Mouse (Mus musculus) right cerebral cortex, postnatal 10 days (tissue): ENCODE measurements around the gene Creb3l1.

Experiments
- DNase-seq, 2 experiments: peaks; one replicate each; pipeline ENCODE4 v3.0.0; 2021; ENCODE audit warnings: low spot score in 2 of 2

Creb3l1 gene

GRCm38 (mm10) chr2:92034273-92034672 is 10.0 kb upstream of the Creb3l1 start:
- DNase-seq, result no peak

GRCm38 (mm10) chr2:92030554-92030953 is 6.3 kb upstream of the Creb3l1 start:
- DNase-seq, result no peak

GRCm38 (mm10) chr2:92029387-92030133 is 5.3 kb upstream of the Creb3l1 start:
- no peak for DNase-seq

GRCm38 (mm10) chr2:92027811-92028590 is 3.7 kb upstream of the Creb3l1 start:
- no peak for DNase-seq

- DNase-seq, result no peak
These were observed 1.7 kb upstream of the Creb3l1 start for GRCm38 (mm10) chr2:92025966-92026365.

GRCm38 (mm10) chr2:92025202-92025601 is 900 bp upstream of the Creb3l1 start:
- no peak for DNase-seq

GRCm38 (mm10) chr2:92023362-92024273 is 684 bp downstream of the Creb3l1 start:
- peak in 1 of 2 experiments; percentile 69 for DNase-seq

GRCm38 (mm10) chr2:92020676-92021265 is 3.5 kb downstream of the Creb3l1 start:
- DNase-seq, result no peak

GRCm38 (mm10) chr2:92017440-92017839 is 6.9 kb downstream of the Creb3l1 start:
- no peak for DNase-seq

- DNase-seq, result peak; percentile 70 to 73
These were observed 7.3 kb downstream of the Creb3l1 start for GRCm38 (mm10) chr2:92016981-92017380.

- no peak for DNase-seq
These were observed 9.4 kb downstream of the Creb3l1 start for GRCm38 (mm10) chr2:92014891-92015290.

- DNase-seq, result no peak
These were observed 10.1 kb downstream of the Creb3l1 start for GRCm38 (mm10) chr2:92014248-92014647.

- DNase-seq, result peak in 1 of 2 experiments; percentile 46
These were observed 11.4 kb downstream of the Creb3l1 start for GRCm38 (mm10) chr2:92012768-92013445.

- peak in 1 of 2 experiments; percentile 54 for DNase-seq
These were observed 12.6 kb downstream of the Creb3l1 start for GRCm38 (mm10) chr2:92011424-92012353.

GRCm38 (mm10) chr2:92008623-92009404 is 15.5 kb downstream of the Creb3l1 start:
- DNase-seq, result no peak

GRCm38 (mm10) chr2:92007933-92008622 is 16.2 kb downstream of the Creb3l1 start:
- DNase-seq, result peak; percentile 99

GRCm38 (mm10) chr2:92006983-92007921 is 17.1 kb downstream of the Creb3l1 start:
- DNase-seq, result peak; percentile 83
